Mouse (Mus musculus): ENCODE results near the gene Gsdma2.
"Not testable (repeated sequence)": the region's sequence is repeated elsewhere in the genome, so short reads cannot be mapped to it uniquely, and the experiment has no call there.

DNA sequence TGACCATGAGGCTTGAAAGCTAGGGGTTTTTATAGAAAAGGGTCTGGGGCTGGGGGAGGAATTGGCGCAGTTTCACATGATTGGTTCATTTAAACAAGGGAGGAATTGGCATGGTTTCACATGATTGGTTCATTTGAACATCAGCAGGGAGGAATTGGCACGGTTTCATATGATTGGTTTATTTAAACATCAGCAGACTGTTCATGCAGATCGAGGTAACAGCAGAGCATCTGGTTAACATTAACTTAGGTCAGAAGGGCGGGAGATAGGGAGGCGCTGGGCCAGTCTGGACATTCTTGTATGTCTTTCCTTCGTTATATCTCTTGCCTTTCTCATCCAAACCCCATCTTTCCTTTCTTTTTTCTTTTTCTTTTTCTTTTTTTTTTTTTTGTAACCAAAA, 22.6 kb upstream of the Gsdma2 start:
- TF ChIP-seq USF1 (IDR thresholded peaks at IDR 0.05; ENCODE audit: low read depth); CTCF (IDR thresholded peaks at IDR 0.05; ENCODE audit: control insufficient read depth, insufficient read depth, insufficient read length); MYOD1 (IDR thresholded peaks at IDR 0.05; ENCODE audit: control insufficient read depth, insufficient read length, low read depth); MAX (IDR thresholded peaks at IDR 0.05); CEBPB (IDR thresholded peaks at IDR 0.05; ENCODE audit: low read depth); FOSL1 (IDR thresholded peaks at IDR 0.05; ENCODE audit: insufficient read depth, low read length, poor library complexity, severe bottlenecking): not testable (repeated sequence)

Data from C2C12 (cell line).